10 mouse cellular contexts compared by ENCODE assay signal in the genomic region with DNA sequence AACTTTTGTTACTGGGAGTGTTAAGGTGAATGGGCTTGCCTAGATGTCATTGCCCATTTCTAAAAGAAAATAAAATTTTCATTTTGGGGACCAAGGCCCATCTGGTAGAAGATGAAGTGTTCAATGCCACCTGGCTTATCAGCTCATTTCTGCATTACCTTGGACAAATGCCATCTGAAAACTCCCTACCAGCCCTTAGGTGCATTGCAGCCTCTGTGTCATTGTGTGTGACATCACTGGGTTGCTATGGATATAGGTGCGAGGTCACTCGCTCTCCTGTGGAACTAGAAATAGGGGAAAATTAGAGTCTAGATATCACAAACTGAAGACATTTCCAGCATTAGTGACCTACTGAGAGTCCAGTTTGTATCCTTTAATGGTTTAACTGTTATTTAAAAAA. TPM values are rescaled to one million over a fixed set of nuclear protein-coding genes. Genes with fewer than 3 reads are reported as not detected.
DNase-seq lines count a peak whose midpoint lies in the region; ATAC-seq and TF ChIP-seq lines count a peak whose summit lies in the region.
"Had no signal": no experiment of that assay in that cellular context is flagged by ENCODE, and none has a peak within 500 bp of the region (broad histone marks: within the 10 kb centered on the region; RNA-seq: fewer than 3 reads in every experiment).

No protein-coding gene starts in this region.

- no peak for DNase-seq in heart, postnatal 36 days
- peak; percentile 67 for DNase-seq in MEL (ENCODE audit: low read depth, low spot score)
- DNase-seq in urinary bladder, postnatal 25 days (ENCODE audit: low spot score): no peak
- DNase-seq in T-cell, adult 2 months (ENCODE audit: low spot score): no peak
- no peak for DNase-seq in testis, postnatal 14 days (ENCODE audit: low spot score)

- H3K79me2 ChIP-seq in MEL (ENCODE audit: control insufficient read depth, insufficient read depth, low read length, poor library complexity): peaks cover 64% of the 10 kb centered on the region

- intact Hi-C loops in heart, postnatal 36 days (cut with DNase I): no loop called here

- H3K9ac ChIP-seq in heart, embryonic 12.5 days: no peak overlapping the region; the same call in 1 of the 2 replicates
- H3K9ac ChIP-seq in MEL (ENCODE audit: control insufficient read depth, low read depth, low read length, poor library complexity, severe bottlenecking): peak overlapping the region; percentile 13
- H3K9ac ChIP-seq in hindbrain, embryonic 12.5 days: no peak overlapping the region
- peak overlapping the region; percentile 30; the same call in 1 of the 2 replicates for H3K9ac ChIP-seq in midbrain, embryonic 15.5 days

- no peak overlapping the region for H3K27ac ChIP-seq in heart, embryonic 12.5 days (ENCODE audit: poor library complexity, severe bottlenecking)
- H3K27ac ChIP-seq in MEL (ENCODE audit: control insufficient read depth, low read depth, low read length): no peak overlapping the region
- H3K27ac ChIP-seq in hindbrain, embryonic 12.5 days: no peak overlapping the region
- H3K27ac ChIP-seq in midbrain, embryonic 15.5 days: no peak overlapping the region
- H3K27ac ChIP-seq: kidney, postnatal 0 days had no signal

- no peaks in the 10 kb centered on the region for H3K9me3 ChIP-seq in heart, embryonic 12.5 days (replicated peaks)
- no peaks in the 10 kb centered on the region for H3K9me3 ChIP-seq in MEL (replicated peaks; ENCODE audit: insufficient read depth, low read length)
- H3K9me3 ChIP-seq in hindbrain, embryonic 12.5 days (replicated peaks): no peaks in the 10 kb centered on the region
- no peaks in the 10 kb centered on the region for H3K9me3 ChIP-seq in midbrain, embryonic 15.5 days

- peaks cover 46% of the 10 kb centered on the region for H3K36me3 ChIP-seq in heart, embryonic 12.5 days
- H3K36me3 ChIP-seq in MEL (ENCODE audit: control insufficient read depth in 1 of 2, insufficient read depth in 2 of 2, low read length in 2 of 2): peaks cover 24 to 46% of the 10 kb centered on the region in 2 experiments
- H3K36me3 ChIP-seq in hindbrain, embryonic 12.5 days: peaks cover 43% of the 10 kb centered on the region
- peaks cover 16% of the 10 kb centered on the region; the same call in 1 of the 2 replicates for H3K36me3 ChIP-seq in midbrain, embryonic 15.5 days (replicated peaks)

- H3K4me3 ChIP-seq in heart, embryonic 12.5 days: no peak overlapping the region
- H3K4me3 ChIP-seq in MEL (ENCODE audit: control insufficient read depth in 1 of 2, insufficient read depth in 1 of 2, low read depth in 2 of 2, low read length in 2 of 2): peak overlapping the region; percentile 31 to 78
- peak overlapping the region; percentile 88 for H3K4me3 ChIP-seq in hindbrain, embryonic 12.5 days
- H3K4me3 ChIP-seq in midbrain, embryonic 15.5 days: peak overlapping the region; percentile 76

- no peak for TF ChIP-seq RAD21 in MEL (IDR thresholded peaks at IDR 0.05; ENCODE audit: low read depth, low read length)

- TF ChIP-seq POLR2A in MEL (IDR thresholded peaks at IDR 0.05; ENCODE audit: control insufficient read depth in 1 of 2, insufficient read depth in 1 of 2, low read depth in 1 of 2, low read length in 2 of 2, poor library complexity in 1 of 2): no peak

- peak overlapping the region; percentile 47 for H3K4me2 ChIP-seq in heart, embryonic 12.5 days
- peak overlapping the region; percentile 63 for H3K4me2 ChIP-seq in hindbrain, embryonic 12.5 days (replicated peaks)
- peak overlapping the region; percentile 60 for H3K4me2 ChIP-seq in midbrain, embryonic 15.5 days

- no peak for TF ChIP-seq EP300 in MEL (IDR thresholded peaks at IDR 0.05; ENCODE audit: low read depth in 1 of 2, low read length in 2 of 2)

- no peak for ATAC-seq in heart, embryonic 12.5 days (ENCODE audit: insufficient number of reproducible peaks, low FRiP score)
- no peak for ATAC-seq in hindbrain, embryonic 12.5 days (ENCODE audit: low FRiP score)
- no peak for ATAC-seq in midbrain, embryonic 15.5 days (replicated peaks)

- H3K4me1 ChIP-seq in heart, embryonic 12.5 days (replicated peaks): peaks cover 21% of the 10 kb centered on the region
- peaks cover 4 to 34% of the 10 kb centered on the region in 2 experiments for H3K4me1 ChIP-seq in MEL (ENCODE audit: control insufficient read depth in 1 of 2, insufficient read depth in 2 of 2, low read length in 2 of 2)
- peaks cover 39% of the 10 kb centered on the region for H3K4me1 ChIP-seq in hindbrain, embryonic 12.5 days
- H3K4me1 ChIP-seq in midbrain, embryonic 15.5 days: peaks cover 48% of the 10 kb centered on the region

- no peaks in the 10 kb centered on the region for H3K27me3 ChIP-seq in heart, embryonic 12.5 days (replicated peaks)
- H3K27me3 ChIP-seq in MEL (ENCODE audit: control insufficient read depth in 1 of 2, insufficient read depth in 2 of 2, low read length in 2 of 2): no peaks in the 10 kb centered on the region
- H3K27me3 ChIP-seq in hindbrain, embryonic 12.5 days: no peaks in the 10 kb centered on the region
- H3K27me3 ChIP-seq in midbrain, embryonic 15.5 days (replicated peaks): no peaks in the 10 kb centered on the region

- TF ChIP-seq CTCF in MEL (IDR thresholded peaks at IDR 0.05 in 2 of 3, conservative IDR thresholded peaks at IDR 0.05 in 1 of 3; ENCODE audit: control insufficient read depth in 1 of 3, insufficient read depth in 1 of 3, low read depth in 2 of 3, low read length in 3 of 3, poor library complexity in 1 of 3, severe bottlenecking in 1 of 3): no peak

- WGBS in heart, embryonic 12.5 days: 65% methylated on average over 2 of the region's 2 CpGs
- 76% methylated on average over 2 of the region's 2 CpGs for WGBS in hindbrain, embryonic 12.5 days
- WGBS in midbrain, embryonic 15.5 days: 54% methylated on average over 2 of the region's 2 CpGs

TF ChIP-seq in MEL, 35 proteins besides CTCF, POLR2A, EP300 and RAD21:
- TF ChIP-seq MXI1 (IDR thresholded peaks at IDR 0.05; ENCODE audit: low read depth, low read length) (peak; percentile 40; the same call in 1 of the 2 replicates), ETS1 (IDR thresholded peaks at IDR 0.05; ENCODE audit: low read depth, low read length) (peak; percentile 55; the same call in 1 of the 2 replicates), SIN3A (IDR thresholded peaks at IDR 0.05; ENCODE audit: low read length) (peak; percentile 54; the same call in 1 of the 2 replicates), BHLHE40 (IDR thresholded peaks at IDR 0.05; ENCODE audit: borderline replicate concordance, low read depth, low read length) (no peak), ELF1 (IDR thresholded peaks at IDR 0.05; ENCODE audit: low read depth, low read length) (no peak), MEF2A (IDR thresholded peaks at IDR 0.05; ENCODE audit: extremely low read depth, insufficient replicate concordance, low read depth, low read length, poor library complexity, severe bottlenecking) (no peak), MAFK (IDR thresholded peaks at IDR 0.05; ENCODE audit: borderline replicate concordance, low read depth, low read length) (no peak)

RNA-seq across cellular contexts. Expression of a gene that starts 2.1 kb away (rescaled TPM):
- polyA plus RNA-seq in heart, embryonic 12.5 days (2016; fragmentation: Nextera tagmentation; extraction: Ambion mirVana): 214 and 222 TPM in 2 replicates
- 100 to 1,000 TPM; 279 to 282 TPM for total RNA-seq in heart, postnatal 36 days (2021)
- 109 and 116 TPM in 2 replicates for total RNA-seq in MEL (2012; rRNA removed)
- polyA plus RNA-seq in MEL (2012; ENCODE audit: insufficient read depth in 1 of 2, insufficient read length in 2 of 2, low read depth in 1 of 2, low replicate concordance in 2 of 2, missing spikeins in 1 of 2): 100 to 1,000 TPM; 268 to 295 TPM
- polyA plus RNA-seq in hindbrain, embryonic 12.5 days (2016; fragmentation: Nextera tagmentation; extraction: Ambion mirVana): 469 and 505 TPM in 2 replicates
- 845 and 866 TPM in 2 replicates for polyA plus RNA-seq in midbrain, embryonic 15.5 days (2015; fragmentation: Nextera tagmentation; extraction: Ambion mirVana)

RNA-seq across cellular contexts. Expression of a gene that starts 42.0 kb away (rescaled TPM):
- 0.70 and 1.6 TPM in 2 replicates for polyA plus RNA-seq in heart, embryonic 12.5 days (2016; fragmentation: Nextera tagmentation; extraction: Ambion mirVana)
- total RNA-seq in heart, postnatal 36 days (2021): under 1 TPM; 0.58 to 0.68 TPM
- total RNA-seq in MEL (2012; rRNA removed): 0.95 and 1.1 TPM in 2 replicates
- polyA plus RNA-seq in MEL (2012; ENCODE audit: insufficient read depth in 1 of 2, insufficient read length in 2 of 2, low read depth in 1 of 2, low replicate concordance in 2 of 2, missing spikeins in 1 of 2): 1 to 10 TPM in 1 of 2 experiments, not detected in 1; 2.1 TPM
- 1.7 and 3.7 TPM in 2 replicates for polyA plus RNA-seq in hindbrain, embryonic 12.5 days (2016; fragmentation: Nextera tagmentation; extraction: Ambion mirVana)
- polyA plus RNA-seq in midbrain, embryonic 15.5 days (2015; fragmentation: Nextera tagmentation; extraction: Ambion mirVana): 1.4 and 2.2 TPM in 2 replicates

RNA-seq across cellular contexts. Expression of a gene that starts 44.6 kb away (rescaled TPM):
- polyA plus RNA-seq in heart, embryonic 12.5 days (2016; fragmentation: Nextera tagmentation; extraction: Ambion mirVana): 916 and 1,021 TPM in 2 replicates
- 100 to 1,000 TPM; 406 to 459 TPM for total RNA-seq in heart, postnatal 36 days (2021)
- total RNA-seq in MEL (2012; rRNA removed): not detected in 2 replicates
- polyA plus RNA-seq in MEL (2012; ENCODE audit: insufficient read depth in 1 of 2, insufficient read length in 2 of 2, low read depth in 1 of 2, low replicate concordance in 2 of 2, missing spikeins in 1 of 2): not detected
- 23.9 and 34.1 TPM in 2 replicates for polyA plus RNA-seq in hindbrain, embryonic 12.5 days (2016; fragmentation: Nextera tagmentation; extraction: Ambion mirVana)
- 13.4 and 13.9 TPM in 2 replicates for polyA plus RNA-seq in midbrain, embryonic 15.5 days (2015; fragmentation: Nextera tagmentation; extraction: Ambion mirVana)

RNA-seq across cellular contexts. Expression of a gene that starts 47.5 kb away (rescaled TPM):
- 0.13 TPM in 1 of 2 replicates, not detected in the other for polyA plus RNA-seq in heart, embryonic 12.5 days (2016; fragmentation: Nextera tagmentation; extraction: Ambion mirVana)
- total RNA-seq in heart, postnatal 36 days (2021): not detected
- not detected in 2 replicates for total RNA-seq in MEL (2012; rRNA removed)
- not detected for polyA plus RNA-seq in MEL (2012; ENCODE audit: insufficient read depth in 1 of 2, insufficient read length in 2 of 2, low read depth in 1 of 2, low replicate concordance in 2 of 2, missing spikeins in 1 of 2)
- polyA plus RNA-seq in hindbrain, embryonic 12.5 days (2016; fragmentation: Nextera tagmentation; extraction: Ambion mirVana): 0.32 TPM in 1 of 2 replicates, not detected in the other
- 0.17 and 0.21 TPM in 2 replicates for polyA plus RNA-seq in midbrain, embryonic 15.5 days (2015; fragmentation: Nextera tagmentation; extraction: Ambion mirVana)
- polyA plus RNA-seq: spleen, adult 2 months had no signal

Comparison
In these comparisons a context has a peak if more than half of its experiments do, and no peak if none do; other contexts are left out.
1. H3K9ac ChIP-seq: peak in MEL (single experiment) and midbrain, embryonic 15.5 days (single experiment); none in heart, embryonic 12.5 days (single experiment) and hindbrain, embryonic 12.5 days (single experiment).
2. RNA of a gene that starts 44.6 kb away (polyA plus RNA-seq): 916 to 1,021 TPM in heart, embryonic 12.5 days; 23.9 to 34.1 TPM in hindbrain, embryonic 12.5 days, 13.4 to 13.9 TPM in midbrain, embryonic 15.5 days and not detected in MEL; every median in the first group is over 10 times any median in the second.
3. Peak in every context shown above with its lines, with median percentiles within 50 percentile points of each other: H3K4me2 ChIP-seq.